Mouse (Mus musculus): Measurements from ENCODE around the gene Kbtbd13. TPM values are rescaled to one million over a fixed set of nuclear protein-coding genes. Genes with fewer than 3 reads are reported as not detected.
A peak's percentile ranks its signal among the peaks of the same experiment; 100 is the strongest.

The Kbtbd13 gene
- polyA plus RNA-seq, 1 experiment from 2014 or later = 1.2 TPM

DNA sequence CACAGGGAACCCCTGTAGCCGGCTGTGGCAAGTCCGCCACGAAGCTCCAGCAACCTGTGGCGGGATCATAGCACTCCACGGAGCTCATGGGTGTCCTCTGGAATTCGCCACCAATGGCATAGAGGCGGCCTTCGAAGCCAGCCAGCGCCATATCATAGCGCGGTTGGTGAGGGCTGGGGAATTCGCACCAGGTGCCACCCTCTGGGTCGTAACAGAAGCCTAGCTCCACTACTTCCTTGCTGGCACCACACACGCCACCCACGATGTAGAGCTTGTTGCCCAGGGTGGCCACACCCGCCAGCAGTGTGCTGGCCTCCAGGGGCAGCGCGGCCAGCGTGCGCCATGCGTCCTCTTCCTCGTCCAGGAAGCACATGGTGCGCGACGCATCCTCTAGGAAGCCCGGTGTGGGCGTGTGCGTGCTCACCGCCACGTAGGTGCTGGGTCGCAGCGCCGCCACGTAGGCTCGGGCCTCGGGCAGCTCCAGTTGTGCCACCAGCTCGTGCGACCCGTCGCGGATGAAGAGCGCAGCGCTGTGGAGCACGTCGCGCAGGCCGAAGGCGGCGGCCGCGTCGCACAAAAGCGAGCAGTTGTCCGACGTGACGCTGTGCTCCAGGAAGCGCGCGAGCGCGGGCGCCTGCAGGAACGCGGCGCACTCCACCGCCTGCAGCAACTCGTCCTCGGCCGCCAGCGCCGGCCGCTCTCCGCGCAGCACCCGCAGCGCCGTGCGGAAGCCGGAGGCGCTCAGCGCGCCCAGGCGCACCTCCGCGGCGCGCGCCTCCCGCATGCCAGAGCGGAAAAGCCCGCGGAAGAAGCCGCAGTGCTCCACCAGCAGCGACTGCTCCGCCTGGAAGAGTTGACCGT, 470 bp downstream of the Kbtbd13 start:
- H3K36me3 ChIP-seq (ENCODE audit: insufficient read depth, low read length) = no peaks in the 10 kb centered on the region
- no peak for TF ChIP-seq CTCF (IDR thresholded peaks at IDR 0.05; ENCODE audit: low read depth)
- no peaks in the 10 kb centered on the region for H3K9me3 ChIP-seq (replicated peaks; ENCODE audit: low read length)
- 17% methylated on average over 96 of the region's 96 CpGs for WGBS
- peak overlapping the region; percentile 44; the same call in 1 of the 2 replicates for H3K9ac ChIP-seq (ENCODE audit: low read depth, low read length)
- H3K27me3 ChIP-seq (ENCODE audit: insufficient read depth, low read length) = peaks cover 8% of the 10 kb centered on the region; the same call in 1 of the 2 replicates
- H3K27ac ChIP-seq = no peak overlapping the region
- H3K4me1 ChIP-seq (replicated peaks; ENCODE audit: insufficient read depth, low read length) = 0 out of 2 replicates have a peak, but pooled peaks cover under 1% of the 10 kb centered on the region
- H3K4me2 ChIP-seq (ENCODE audit: low read length) = peak overlapping the region; percentile 53
- ATAC-seq (replicated peaks; ENCODE audit: low FRiP score, low read depth) (peak; percentile 50), DNase-seq (ENCODE audit: low spot score) (peak; percentile 42)
- H3K4me3 ChIP-seq (replicated peaks; ENCODE audit: low read depth, low read length) = peak overlapping the region; percentile 34

DNA sequence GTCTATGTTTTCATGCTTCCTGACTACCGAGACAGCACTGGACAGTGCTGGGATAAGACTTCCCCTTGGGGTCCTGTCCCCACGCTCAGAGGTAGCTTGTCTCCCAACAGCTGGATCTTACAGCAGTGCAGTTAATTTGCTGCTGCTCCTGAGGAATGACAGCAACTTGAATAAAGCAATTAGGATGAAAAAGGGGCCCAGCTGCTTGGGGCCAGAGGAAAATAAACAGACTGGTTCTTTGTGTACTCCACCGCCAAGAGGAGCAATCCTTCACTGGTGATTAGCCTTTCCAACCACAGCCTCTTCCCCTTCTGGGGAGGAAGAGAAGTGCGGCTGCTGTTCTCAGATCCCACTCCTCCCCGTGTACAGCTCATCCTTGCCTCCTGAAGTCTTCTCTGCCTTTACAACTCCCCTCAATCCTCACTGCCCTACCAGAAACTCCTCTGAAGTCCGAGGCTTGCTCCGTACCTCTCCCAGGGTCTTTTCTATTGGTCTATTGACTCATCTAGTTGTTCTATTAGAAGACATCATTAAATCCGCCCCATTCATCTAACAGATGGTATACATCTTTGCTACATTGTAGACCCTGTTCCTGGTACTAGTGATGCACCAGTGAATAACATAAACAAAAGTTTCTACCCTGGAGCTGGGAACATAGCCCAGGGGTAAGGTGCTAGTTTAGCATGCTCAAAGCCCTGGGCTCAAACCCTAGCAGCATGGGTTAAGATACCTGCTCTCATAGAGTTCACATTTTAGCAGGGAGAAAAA, 4.9 kb downstream of the Kbtbd13 start:
- ATAC-seq (replicated peaks; ENCODE audit: low FRiP score, low read depth) = no peak; the same call in 1 of the 2 replicates

GRCm38 (mm10) chr9:65384276-65384675, 7.2 kb downstream of the Kbtbd13 start:
- no peak overlapping the region for H3K9ac ChIP-seq (ENCODE audit: low read depth, low read length)

More for the DNA sequence above, 4.9 kb downstream of the Kbtbd13 start:
- Histone ChIP-seq H3K4me1 (replicated peaks; ENCODE audit: insufficient read depth, low read length) (peaks cover 3% of the 10 kb centered on the region; the same call in 1 of the 2 replicates), H3K9ac (ENCODE audit: low read depth, low read length) (no peak overlapping the region), H3K9me3 (replicated peaks; ENCODE audit: low read length) (no peaks in the 10 kb centered on the region), H3K4me3 (replicated peaks; ENCODE audit: low read depth, low read length) (no peak overlapping the region), H3K4me2 (ENCODE audit: low read length) (no peak overlapping the region), H3K27ac (peak overlapping the region; percentile 60), H3K27me3 (ENCODE audit: insufficient read depth, low read length) (peaks cover 8% of the 10 kb centered on the region; the same call in 1 of the 2 replicates), H3K36me3 (ENCODE audit: insufficient read depth, low read length) (no peaks in the 10 kb centered on the region)
- DNase-seq (ENCODE audit: low spot score) = peak; percentile 95
- peak; percentile 49 for TF ChIP-seq CTCF (IDR thresholded peaks at IDR 0.05; ENCODE audit: low read depth)
- WGBS = 15% methylated on average over 8 of the region's 8 CpGs

GRCm38 (mm10) chr9:65382751-65383097, 8.7 kb downstream of the Kbtbd13 start:
- Histone ChIP-seq H3K27me3 (ENCODE audit: insufficient read depth, low read length) (no peaks in the 10 kb centered on the region), H3K27ac (peak overlapping the region; percentile 42; the same call in 1 of the 2 replicates), H3K4me3 (replicated peaks; ENCODE audit: low read depth, low read length) (no peak overlapping the region), H3K4me2 (ENCODE audit: low read length) (no peak overlapping the region), H3K36me3 (ENCODE audit: insufficient read depth, low read length) (no peaks in the 10 kb centered on the region), H3K4me1 (replicated peaks; ENCODE audit: insufficient read depth, low read length) (peaks cover 8% of the 10 kb centered on the region; the same call in 1 of the 2 replicates), H3K9me3 (replicated peaks; ENCODE audit: low read length) (no peaks in the 10 kb centered on the region), H3K9ac (ENCODE audit: low read depth, low read length) (no peak overlapping the region)
- WGBS = 55% methylated on average over 3 of the region's 3 CpGs
- DNase-seq (ENCODE audit: low spot score) = no peak
- TF ChIP-seq CTCF (IDR thresholded peaks at IDR 0.05; ENCODE audit: low read depth) = no peak
- ATAC-seq (replicated peaks; ENCODE audit: low FRiP score, low read depth) = no peak

More at GRCm38 (mm10) chr9:65384276-65384675, 7.2 kb downstream of the Kbtbd13 start:
- Histone ChIP-seq H3K36me3 (ENCODE audit: insufficient read depth, low read length) (no peaks in the 10 kb centered on the region), H3K27ac (no peak overlapping the region), H3K4me1 (replicated peaks; ENCODE audit: insufficient read depth, low read length) (peaks cover 8% of the 10 kb centered on the region; the same call in 1 of the 2 replicates), H3K27me3 (ENCODE audit: insufficient read depth, low read length) (no peaks in the 10 kb centered on the region), H3K4me3 (replicated peaks; ENCODE audit: low read depth, low read length) (no peak overlapping the region), H3K4me2 (ENCODE audit: low read length) (no peak overlapping the region), H3K9me3 (replicated peaks; ENCODE audit: low read length) (no peaks in the 10 kb centered on the region)
- WGBS = 53% methylated on average over 3 of the region's 3 CpGs
- peak; percentile 12 for DNase-seq (ENCODE audit: low spot score)
- no peak for ATAC-seq (replicated peaks; ENCODE audit: low FRiP score, low read depth)
- no peak for TF ChIP-seq CTCF (IDR thresholded peaks at IDR 0.05; ENCODE audit: low read depth)

GRCm38 (mm10) chr9:65382031-65382750, 9.3 kb downstream of the Kbtbd13 start:
- H3K27ac ChIP-seq = peak overlapping the region; percentile 5; the same call in 1 of the 2 replicates
- H3K4me1 ChIP-seq (replicated peaks; ENCODE audit: insufficient read depth, low read length) = peaks cover 8% of the 10 kb centered on the region; the same call in 1 of the 2 replicates
- no peaks in the 10 kb centered on the region for H3K9me3 ChIP-seq (replicated peaks; ENCODE audit: low read length)
- no peak overlapping the region for H3K4me2 ChIP-seq (ENCODE audit: low read length)
- H3K4me3 ChIP-seq (replicated peaks; ENCODE audit: low read depth, low read length) = no peak overlapping the region
- no peak overlapping the region for H3K9ac ChIP-seq (ENCODE audit: low read depth, low read length)
- no peaks in the 10 kb centered on the region for H3K27me3 ChIP-seq (ENCODE audit: insufficient read depth, low read length)
- whole genome bisulfite sequencing = 66% methylated on average over 6 of the region's 6 CpGs
- TF ChIP-seq CTCF (IDR thresholded peaks at IDR 0.05; ENCODE audit: low read depth) = no peak
- no peaks in the 10 kb centered on the region for H3K36me3 ChIP-seq (ENCODE audit: insufficient read depth, low read length)
- DNase-seq (ENCODE audit: low spot score) (peak; percentile 37), ATAC-seq (replicated peaks; ENCODE audit: low FRiP score, low read depth) (0 out of 2 replicates have a peak, but pooled peaks have one; percentile 15)
